In the genomic region with DNA sequence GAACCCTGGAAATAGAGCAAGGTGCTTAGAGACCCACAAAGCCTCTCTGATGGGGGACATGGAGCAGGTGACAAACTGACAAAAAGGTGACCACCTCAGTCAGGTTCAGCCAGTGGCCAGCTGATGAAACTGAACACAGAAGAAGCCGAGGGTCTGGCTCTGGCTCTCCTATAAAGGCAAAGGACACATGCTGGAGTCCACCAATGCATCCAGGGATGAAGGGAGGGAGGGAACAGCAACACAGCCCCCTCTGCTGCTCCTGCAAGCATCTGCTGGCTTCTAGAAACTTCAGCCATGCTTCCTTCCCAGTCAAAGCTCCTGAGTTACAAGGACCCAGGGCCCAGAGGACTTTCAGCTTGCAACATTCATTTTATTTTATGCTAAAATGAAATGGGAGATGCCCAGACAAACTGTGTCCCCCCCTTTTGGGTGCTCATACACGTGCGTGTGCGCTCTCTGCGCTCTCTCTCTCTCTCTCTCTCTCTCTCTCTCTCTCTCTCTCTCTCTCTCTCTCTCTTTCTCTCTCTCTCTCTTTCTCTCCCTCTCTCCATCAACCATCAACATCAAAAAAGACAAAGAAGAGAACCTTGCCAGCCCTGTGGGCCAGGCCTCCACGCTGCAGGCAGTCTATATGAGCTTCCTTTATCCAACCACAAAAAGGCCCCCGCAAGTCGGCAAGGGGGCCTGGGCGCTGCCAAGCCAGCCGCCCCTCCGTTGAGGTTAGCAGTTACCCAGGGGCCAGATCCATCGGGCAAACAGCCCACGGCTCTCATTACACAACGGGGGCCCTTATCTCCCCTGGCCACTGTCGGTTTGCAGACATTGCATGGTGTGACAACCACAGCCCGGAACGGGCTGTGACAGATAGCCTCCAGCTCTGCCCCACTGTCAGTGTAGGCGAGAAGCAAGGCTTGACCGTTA, we compare ENCODE assay signal across 11 mouse cellular contexts. TPM values are rescaled to one million over a fixed set of nuclear protein-coding genes. Genes with fewer than 3 reads are reported as not detected.
DNase-seq lines count a peak whose midpoint lies in the region; ATAC-seq and TF ChIP-seq lines count a peak whose summit lies in the region.
"Had no signal": no experiment of that assay in that cellular context is flagged by ENCODE, and none has a peak within 500 bp of the region (broad histone marks: within the 10 kb centered on the region; RNA-seq: fewer than 3 reads in every experiment).

No protein-coding gene starts in this region.

- ATAC-seq in hindbrain, embryonic 16.5 days, result peak; percentile 40; the same call in 1 of the 2 replicates
- no peak for ATAC-seq in hindbrain, embryonic 13.5 days (ENCODE audit: low FRiP score)
- ATAC-seq in erythroid progenitor cell, adult 5-6 weeks (replicated peaks; ENCODE audit: low FRiP score, poor library complexity, severe bottlenecking), result peak; percentile 67

- no peak for TF ChIP-seq POLR2A in kidney, adult 2 months (IDR thresholded peaks at IDR 0.05; ENCODE audit: low read depth, low read length)

- peaks cover 3% of the 10 kb centered on the region; the same call in 1 of the 2 replicates for H3K4me1 ChIP-seq in hindbrain, embryonic 16.5 days (ENCODE audit: control insufficient read depth, insufficient read depth, low read depth, low read length)
- H3K4me1 ChIP-seq in hindbrain, embryonic 13.5 days (replicated peaks), result peaks cover 16% of the 10 kb centered on the region
- peaks cover 43% of the 10 kb centered on the region for H3K4me1 ChIP-seq in limb, embryonic 10.5 days
- H3K4me1 ChIP-seq in kidney, adult 2 months (ENCODE audit: control insufficient read depth, insufficient read depth, low read length), result 0 out of 2 replicates have a peak, but pooled peaks cover 2% of the 10 kb centered on the region

- H3K9me3 ChIP-seq in hindbrain, embryonic 16.5 days (ENCODE audit: control insufficient read depth, low read length), result no peaks in the 10 kb centered on the region
- H3K9me3 ChIP-seq in hindbrain, embryonic 13.5 days, result no peaks in the 10 kb centered on the region
- H3K9me3 ChIP-seq in limb, embryonic 10.5 days (replicated peaks), result no peaks in the 10 kb centered on the region
- H3K9me3 ChIP-seq: embryonic facial prominence, embryonic 13.5 days; hindbrain, embryonic 15.5 days had no signal

- H3K27ac ChIP-seq in hindbrain, embryonic 16.5 days (ENCODE audit: low read depth, low read length), result no peak overlapping the region
- H3K27ac ChIP-seq in hindbrain, embryonic 13.5 days, result no peak overlapping the region
- peak overlapping the region; percentile 50 for H3K27ac ChIP-seq in limb, embryonic 10.5 days
- no peak overlapping the region for H3K27ac ChIP-seq in kidney, adult 2 months (ENCODE audit: insufficient read depth, low read depth, low read length)
- H3K27ac ChIP-seq: embryonic facial prominence, embryonic 13.5 days; hindbrain, embryonic 15.5 days had no signal

- DNase-seq in 416B (ENCODE audit: low read depth), result peak; percentile 98
- no peak for DNase-seq in limb, embryonic 10.5 days (ENCODE audit: low spot score)
- DNase-seq in adrenal gland, adult 2 months, result no peak
- DNase-seq in cerebellum, adult 11-12 months, result no peak
- DNase-seq in kidney, adult 2 months, result no peak
- DNase-seq: adrenal gland, postnatal 10 days had no signal

- H3K27me3 ChIP-seq in hindbrain, embryonic 16.5 days (replicated peaks; ENCODE audit: control insufficient read depth, insufficient read depth, low read length), result no peaks in the 10 kb centered on the region
- no peaks in the 10 kb centered on the region for H3K27me3 ChIP-seq in hindbrain, embryonic 13.5 days
- peaks cover 22% of the 10 kb centered on the region; the same call in 1 of the 2 replicates for H3K27me3 ChIP-seq in limb, embryonic 10.5 days (ENCODE audit: low read depth, poor library complexity, severe bottlenecking)
- no peaks in the 10 kb centered on the region for H3K27me3 ChIP-seq in kidney, adult 2 months (replicated peaks; ENCODE audit: control insufficient read depth, insufficient read depth, low read length)
- H3K27me3 ChIP-seq: hindbrain, embryonic 15.5 days had no signal

- no peak overlapping the region for H3K4me2 ChIP-seq in hindbrain, embryonic 16.5 days (ENCODE audit: low read length)
- no peak overlapping the region for H3K4me2 ChIP-seq in hindbrain, embryonic 13.5 days
- H3K4me2 ChIP-seq: embryonic facial prominence, embryonic 13.5 days; hindbrain, embryonic 15.5 days had no signal

- TF ChIP-seq CTCF in kidney, adult 2 months (conservative IDR thresholded peaks at IDR 0.05; ENCODE audit: insufficient read depth, insufficient read length, low read depth, low read length), result no peak

- H3K9ac ChIP-seq in hindbrain, embryonic 16.5 days (ENCODE audit: low read depth, low read length), result no peak overlapping the region
- no peak overlapping the region for H3K9ac ChIP-seq in hindbrain, embryonic 13.5 days
- H3K9ac ChIP-seq: embryonic facial prominence, embryonic 13.5 days; hindbrain, embryonic 15.5 days had no signal

- H3K36me3 ChIP-seq in hindbrain, embryonic 16.5 days (ENCODE audit: control insufficient read depth, insufficient read depth, low read length), result no peaks in the 10 kb centered on the region
- H3K36me3 ChIP-seq in hindbrain, embryonic 13.5 days, result no peaks in the 10 kb centered on the region
- peaks cover 8% of the 10 kb centered on the region; the same call in 1 of the 2 replicates for H3K36me3 ChIP-seq in limb, embryonic 10.5 days
- H3K36me3 ChIP-seq in kidney, adult 2 months (ENCODE audit: control insufficient read depth, insufficient read depth, low read length), result no peaks in the 10 kb centered on the region
- H3K36me3 ChIP-seq: embryonic facial prominence, embryonic 13.5 days; hindbrain, embryonic 15.5 days had no signal

- WGBS in hindbrain, embryonic 16.5 days, result 53% methylated on average over 19 of the region's 19 CpGs
- WGBS in hindbrain, embryonic 13.5 days, result 60% methylated on average over 19 of the region's 19 CpGs
- WGBS in limb, embryonic 10.5 days, result 67% methylated on average over 19 of the region's 19 CpGs
- WGBS in kidney, adult 2 months, result 74% methylated on average over 19 of the region's 19 CpGs

- no peak overlapping the region for H3K4me3 ChIP-seq in hindbrain, embryonic 16.5 days (ENCODE audit: low read length)
- no peak overlapping the region for H3K4me3 ChIP-seq in hindbrain, embryonic 13.5 days
- H3K4me3 ChIP-seq in limb, embryonic 10.5 days, result no peak overlapping the region
- no peak overlapping the region for H3K4me3 ChIP-seq in kidney, adult 2 months (ENCODE audit: insufficient read depth, low read depth, low read length)
- H3K4me3 ChIP-seq: embryonic facial prominence, embryonic 13.5 days; hindbrain, embryonic 15.5 days had no signal

RNA-seq across cellular contexts. Expression of a gene that starts 21.8 kb away (rescaled TPM):
- polyA plus RNA-seq in hindbrain, embryonic 16.5 days (2015; fragmentation: Nextera tagmentation; extraction: Ambion mirVana), result 8.3 and 8.4 TPM in 2 replicates
- polyA plus RNA-seq in hindbrain, embryonic 13.5 days (2015; fragmentation: Nextera tagmentation; extraction: Ambion mirVana), result 6.3 TPM in 2 replicates
- total RNA-seq in erythroid progenitor cell, adult 5-6 weeks (2015; ENCODE audit: low replicate concordance), result under 0.01 TPM in 1 of 2 replicates, not detected in the other
- 0.13 and 0.76 TPM in 2 replicates for total RNA-seq in erythroid progenitor cell, adult 5-6 weeks (2017; ENCODE audit: low replicate concordance)
- 19.7 and 29.3 TPM in 2 replicates for polyA plus RNA-seq in limb, embryonic 10.5 days (2016; fragmentation: Nextera tagmentation; extraction: Ambion mirVana)
- 10 to 100 TPM; 25.6 to 73.3 TPM for total RNA-seq in adrenal gland, adult 2 months (2021)
- polyA plus RNA-seq in adrenal gland, adult 2 months (2012; rRNA removed), result 17.7 and 20.4 TPM in 2 replicates
- 3.0 and 3.1 TPM in 2 replicates for polyA plus RNA-seq in kidney, adult 2 months (2012; rRNA removed)
